11 mouse cellular contexts compared by ENCODE assay signal in genomic region chr5:149488360-149489021, GRCm38 (mm10). TPM values are rescaled to one million over a fixed set of nuclear protein-coding genes. Genes with fewer than 3 reads are reported as not detected.
DNase-seq lines count a peak whose midpoint lies in the region; ATAC-seq and TF ChIP-seq lines count a peak whose summit lies in the region.
"Had no signal": no experiment of that assay in that cellular context is flagged by ENCODE, and none has a peak within 500 bp of the region (broad histone marks: within the 10 kb centered on the region; RNA-seq: fewer than 3 reads in every experiment).

No protein-coding gene starts in this region.

- no peaks in the 10 kb centered on the region for H3K36me3 ChIP-seq in forebrain, embryonic 10.5 days (replicated peaks)
- no peaks in the 10 kb centered on the region for H3K36me3 ChIP-seq in midbrain, embryonic 14.5 days (ENCODE audit: control insufficient read depth, insufficient read depth, low read length)

- H3K4me1 ChIP-seq in forebrain, embryonic 10.5 days, result peaks cover 37% of the 10 kb centered on the region
- H3K4me1 ChIP-seq in midbrain, embryonic 14.5 days (ENCODE audit: control insufficient read depth, insufficient read depth, low read length), result peaks cover 30% of the 10 kb centered on the region
- no peaks in the 10 kb centered on the region; the same call in 1 of the 2 replicates for H3K4me1 ChIP-seq in cerebellum, adult 2 months (ENCODE audit: control insufficient read depth, insufficient read depth, low read length)
- H3K4me1 ChIP-seq: megakaryocyte, embryonic 14.5 days had no signal

- peak overlapping the region; percentile 56 for H3K4me2 ChIP-seq in midbrain, embryonic 14.5 days (ENCODE audit: low read length)

- WGBS in forebrain, embryonic 10.5 days, result 58% methylated on average over 11 of the region's 11 CpGs
- WGBS in midbrain, embryonic 14.5 days, result 5% methylated on average over 11 of the region's 11 CpGs
- WGBS in cerebellum, adult 2 months, result 26% methylated on average over 11 of the region's 11 CpGs

- H3K9me3 ChIP-seq in forebrain, embryonic 10.5 days, result no peaks in the 10 kb centered on the region
- no peaks in the 10 kb centered on the region for H3K9me3 ChIP-seq in midbrain, embryonic 14.5 days (ENCODE audit: control insufficient read depth, low read length)

- no peaks in the 10 kb centered on the region for H3K27me3 ChIP-seq in forebrain, embryonic 10.5 days (ENCODE audit: poor library complexity, severe bottlenecking)
- no peaks in the 10 kb centered on the region for H3K27me3 ChIP-seq in midbrain, embryonic 14.5 days (ENCODE audit: control insufficient read depth, insufficient read depth, low read length)
- H3K27me3 ChIP-seq in cerebellum, adult 2 months (ENCODE audit: control insufficient read depth, insufficient read depth, low read length), result no peaks in the 10 kb centered on the region

- H3K4me3 ChIP-seq in forebrain, embryonic 10.5 days, result peak overlapping the region; percentile 37; the same call in 1 of the 2 replicates
- H3K4me3 ChIP-seq in midbrain, embryonic 14.5 days (replicated peaks; ENCODE audit: low read depth, low read length), result 0 out of 2 replicates have a peak overlapping the region, but pooled peaks have one; percentile 28
- no peak overlapping the region for H3K4me3 ChIP-seq in cerebellum, adult 2 months (replicated peaks; ENCODE audit: insufficient read depth, low read depth, low read length)
- H3K4me3 ChIP-seq: erythroblast, embryonic 14.5 days; megakaryocyte, embryonic 14.5 days had no signal

- no peak for TF ChIP-seq POLR2A in cerebellum, adult 2 months (IDR thresholded peaks at IDR 0.05; ENCODE audit: borderline replicate concordance, insufficient read depth, low read length)

- peak overlapping the region; percentile 78 for H3K27ac ChIP-seq in forebrain, embryonic 10.5 days
- H3K27ac ChIP-seq in midbrain, embryonic 14.5 days (replicated peaks; ENCODE audit: low read depth, low read length), result peak overlapping the region; percentile 97
- H3K27ac ChIP-seq in cerebellum, adult 2 months (ENCODE audit: insufficient read depth, low read length), result no peak overlapping the region
- H3K27ac ChIP-seq: kidney, postnatal 0 days had no signal

- DNase-seq in kidney, postnatal 4 days, result peak; percentile 31 to 39
- no peak for DNase-seq in kidney, postnatal 25 days
- peak; percentile 88 to 95 for DNase-seq in adrenal gland, adult (ENCODE audit: inconsistent age in 2 of 2, low spot score in 1 of 2)
- DNase-seq in forebrain, embryonic 10.5 days (ENCODE audit: extremely low spot score, low spot score), result peak; percentile 25
- DNase-seq in midbrain, embryonic 14.5 days, result peak; percentile 75
- DNase-seq in frontal cortex, adult 2 months (ENCODE audit: extremely low spot score in 1 of 2, low spot score in 1 of 2), result no peak
- DNase-seq in cerebellum, adult 2 months, result no peak

- TF ChIP-seq CTCF in cerebellum, adult 2 months (IDR thresholded peaks at IDR 0.05; ENCODE audit: borderline replicate concordance, insufficient read depth, low read depth, low read length), result no peak

- peak overlapping the region; percentile 46; the same call in 1 of the 2 replicates for H3K9ac ChIP-seq in midbrain, embryonic 14.5 days (replicated peaks; ENCODE audit: low read length)

- ATAC-seq in midbrain, embryonic 14.5 days (ENCODE audit: low FRiP score, low TSS enrichment), result peak; percentile 68
- no peak for ATAC-seq in cerebellum, adult (ENCODE audit: insufficient number of reproducible peaks, low FRiP score, low TSS enrichment)

RNA-seq across cellular contexts. Expression of gene Wdr95, which starts 40.0 kb away (rescaled TPM):
- polyA plus RNA-seq in forebrain, embryonic 10.5 days (2016; fragmentation: Nextera tagmentation; extraction: Ambion mirVana), result not detected in 2 replicates
- polyA plus RNA-seq in midbrain, embryonic 14.5 days (2014; fragmentation: Nextera tagmentation; extraction: Ambion mirVana), result 0.30 TPM in 1 of 2 replicates, not detected in the other
- 0.68 and 1.5 TPM in 2 replicates for polyA plus RNA-seq in frontal cortex, adult 2 months (2012; rRNA removed)
- polyA plus RNA-seq in cerebellum, adult 2 months (2012; rRNA removed), result 0.24 and 0.29 TPM in 2 replicates
- polyA plus RNA-seq: erythroblast, embryonic 14.5 days had no signal

RNA-seq across cellular contexts. Expression of gene Tex26, which starts 49.0 kb away (rescaled TPM):
- polyA plus RNA-seq in forebrain, embryonic 10.5 days (2016; fragmentation: Nextera tagmentation; extraction: Ambion mirVana), result 1.5 and 2.2 TPM in 2 replicates
- 0.81 and 1.00 TPM in 2 replicates for polyA plus RNA-seq in midbrain, embryonic 14.5 days (2014; fragmentation: Nextera tagmentation; extraction: Ambion mirVana)
- 0.67 and 0.78 TPM in 2 replicates for polyA plus RNA-seq in frontal cortex, adult 2 months (2012; rRNA removed)
- 0.30 and 0.34 TPM in 2 replicates for polyA plus RNA-seq in cerebellum, adult 2 months (2012; rRNA removed)
- polyA plus RNA-seq: erythroblast, embryonic 14.5 days had no signal

Comparison
In these comparisons a context has a peak if more than half of its experiments do, and no peak if none do; other contexts are left out.
1. DNase-seq: peak in kidney, postnatal 4 days (2 of 2), adrenal gland, adult (2 of 2), forebrain, embryonic 10.5 days (single experiment) and midbrain, embryonic 14.5 days (single experiment); none in kidney, postnatal 25 days (0 of 2), frontal cortex, adult 2 months (0 of 2) and cerebellum, adult 2 months (0 of 2).